Mouse (Mus musculus) heart, embryonic 13.5 days (tissue): ENCODE measurements around the gene Grb10. TPM values are rescaled to one million over a fixed set of nuclear protein-coding genes. Genes with fewer than 3 reads are reported as not detected.
A peak's percentile ranks its signal among the peaks of the same experiment; 100 is the strongest.

Experiments
- ATAC-seq: fragments of 200-750 bp; cut with Nextera tagmentation; 2 replicates; pipeline ENCODE4 v1.8.0; 2017; ENCODE audit warnings: moderate TSS enrichment; ENCODE audit not compliant: insufficient number of reproducible peaks, low FRiP score, low TSS enrichment; ENCODE audit errors: extremely low read depth
- H3K27ac ChIP-seq: fragments of 300-500 bp; sonication (generic); replicated peaks from 2 replicates; pipeline ENCODE4 v1.5.1; 2015; ENCODE audit warnings: moderate library complexity, mild to moderate bottlenecking, inconsistent platforms
- H3K27me3 ChIP-seq: fragments of 300-500 bp; sonication (generic); replicated peaks from 2 replicates; pipeline ENCODE4 v1.6.1; 2015; ENCODE audit warnings: mild to moderate bottlenecking, inconsistent platforms
- H3K36me3 ChIP-seq: fragments of 300-500 bp; sonication (generic); 2 replicates; pipeline ENCODE4 v1.6.1; 2015; ENCODE audit warnings: mild to moderate bottlenecking, inconsistent platforms
- H3K4me1 ChIP-seq: fragments of 300-500 bp; sonication (generic); 2 replicates; pipeline ENCODE4 v1.6.1; 2015; ENCODE audit warnings: inconsistent platforms
- H3K4me2 ChIP-seq: fragments of 300-500 bp; sonication (generic); 2 replicates; pipeline ENCODE4 v1.6.1; 2015; ENCODE audit warnings: inconsistent platforms, mild to moderate bottlenecking, moderate library complexity
- H3K4me3 ChIP-seq: fragments of 300-500 bp; sonication (generic); 2 replicates; pipeline ENCODE4 v1.5.1; 2015; ENCODE audit warnings: moderate library complexity, mild to moderate bottlenecking, inconsistent platforms
- H3K9ac ChIP-seq: fragments of 300-500 bp; sonication (generic); 2 replicates; pipeline ENCODE4 v1.6.1; 2015; ENCODE audit warnings: inconsistent platforms, mild to moderate bottlenecking, moderate library complexity
- H3K9me3 ChIP-seq: fragments of 300-500 bp; sonication (generic); 2 replicates; pipeline ENCODE4 v1.6.1; 2016; ENCODE audit warnings: inconsistent platforms
- WGBS: fragments of 180-500 bp; shearing (Covaris S2); methylation state at CpG from one replicate; pipeline ENCODE4 v1.1.7; 2015; ENCODE audit warnings: mixed read lengths; 5-methylcytosine and 5-hydroxymethylcytosine counted together
- polyA plus RNA-seq: library from polyadenylated mRNA; unstranded; fragments of >200 nt; fragmentation: Nextera tagmentation; extraction: Ambion mirVana; gene quantifications from 2 replicates; pipeline ENCODE4 v1.2.1, GENCODE M21; 2015

Grb10 gene
- polyA plus RNA-seq, 1 experiment from 2014 or later, result 494 TPM

- H3K27me3 ChIP-seq, result no peaks in the 10 kb centered on the region
- H3K9me3 ChIP-seq, result no peaks in the 10 kb centered on the region
- peak overlapping the region; percentile 59 for H3K27ac ChIP-seq
- H3K9ac ChIP-seq, result no peak overlapping the region
- H3K4me3 ChIP-seq, result no peak overlapping the region
- ATAC-seq, result no peak
- WGBS, result 23% methylated on average over 3 of the region's 3 CpGs
- peaks cover 60% of the 10 kb centered on the region for H3K4me1 ChIP-seq
- no peaks in the 10 kb centered on the region for H3K36me3 ChIP-seq
- H3K4me2 ChIP-seq, result no peak overlapping the region
Observed at GRCm38 (mm10) chr11:11885921-11886320, 152.6 kb downstream of the Grb10 start.

- H3K36me3 ChIP-seq, result no peaks in the 10 kb centered on the region
- H3K9ac ChIP-seq, result peak overlapping the region; percentile 71
- no peaks in the 10 kb centered on the region for H3K9me3 ChIP-seq
- no peaks in the 10 kb centered on the region for H3K27me3 ChIP-seq
- ATAC-seq, result no peak
- peaks cover 67% of the 10 kb centered on the region for H3K4me1 ChIP-seq
- H3K4me3 ChIP-seq, result no peak overlapping the region
- peak overlapping the region; percentile 14; the same call in 1 of the 2 replicates for H3K4me2 ChIP-seq
- 76% methylated on average over 4 of the region's 4 CpGs for WGBS
- H3K27ac ChIP-seq, result peak overlapping the region; percentile 59
Observed at GRCm38 (mm10) chr11:11885246-11885643, 153.2 kb downstream of the Grb10 start.

GRCm38 (mm10) chr11:11884533-11885245, 153.8 kb downstream of the Grb10 start:
- Histone ChIP-seq H3K27ac (peak overlapping the region; percentile 59), H3K4me1 (peaks cover 72% of the 10 kb centered on the region), H3K36me3 (no peaks in the 10 kb centered on the region), H3K9ac (peak overlapping the region; percentile 71), H3K27me3 (no peaks in the 10 kb centered on the region), H3K9me3 (no peaks in the 10 kb centered on the region), H3K4me2 (peak overlapping the region; percentile 14), H3K4me3 (no peak overlapping the region)
- ATAC-seq, result no peak
- 28% methylated on average over 11 of the region's 11 CpGs for WGBS

- Histone ChIP-seq H3K4me1 (peaks cover 88% of the 10 kb centered on the region), H3K27me3 (no peaks in the 10 kb centered on the region), H3K9ac (peak overlapping the region; percentile 69), H3K27ac (peak overlapping the region; percentile 97), H3K9me3 (no peaks in the 10 kb centered on the region), H3K4me3 (no peak overlapping the region), H3K36me3 (no peaks in the 10 kb centered on the region), H3K4me2 (no peak overlapping the region)
- no peak for ATAC-seq
- WGBS, result 53% methylated on average over 1 of the region's 1 CpGs
Observed at GRCm38 (mm10) chr11:11881783-11882155, 156.7 kb downstream of the Grb10 start.

- WGBS, result 28% methylated on average over 13 of the region's 13 CpGs
- H3K9ac ChIP-seq, result peak overlapping the region; percentile 69
- no peak for ATAC-seq
- no peaks in the 10 kb centered on the region for H3K36me3 ChIP-seq
- H3K4me2 ChIP-seq, result peak overlapping the region; percentile 24; the same call in 1 of the 2 replicates
- peak overlapping the region; percentile 97 for H3K27ac ChIP-seq
- no peaks in the 10 kb centered on the region for H3K27me3 ChIP-seq
- H3K4me1 ChIP-seq, result peaks cover 87% of the 10 kb centered on the region
- H3K4me3 ChIP-seq, result no peak overlapping the region
- H3K9me3 ChIP-seq, result no peaks in the 10 kb centered on the region
Observed at GRCm38 (mm10) chr11:11881026-11881782, 157.3 kb downstream of the Grb10 start.

Other genes starting within 250 kb of the Grb10 start
- gene Fignl1, start 229.7 kb downstream of the Grb10 start, polyA plus RNA-seq, result 52.9 and 58.7 TPM in 2 replicates
- 64.6 and 78.2 TPM in 2 replicates for gene Ddc, start 140.5 kb downstream of the Grb10 start, polyA plus RNA-seq